Mouse (Mus musculus): Measurements from ENCODE around the gene St6galnac3. TPM values are rescaled to one million over a fixed set of nuclear protein-coding genes. Genes with fewer than 3 reads are reported as not detected.

The St6galnac3 gene
- polyA plus RNA-seq, 1 experiment from 2014 or later, result 0.07 TPM

GRCm38 (mm10) chr3:153502488-153502887 lies 222.5 kb downstream of the St6galnac3 start:
- Histone ChIP-seq H3K27ac (no peak overlapping the region), H3K4me3 (ENCODE audit: inconsistent target) (no peak overlapping the region)
- WGBS (ENCODE audit: missing documents), result 91% methylated on average over 4 of the region's 4 CpGs

GRCm38 (mm10) chr3:153501333-153501877 lies 223.6 kb downstream of the St6galnac3 start:
- Histone ChIP-seq H3K4me3 (ENCODE audit: inconsistent target) (no peak overlapping the region), H3K27ac (no peak overlapping the region), H3K79me2 (ENCODE audit: inconsistent target) (no peaks in the 10 kb centered on the region), H3K36me3 (ENCODE audit: inconsistent target) (no peaks in the 10 kb centered on the region)
- WGBS (ENCODE audit: missing documents), result 67% methylated on average over 3 of the region's 3 CpGs

More at GRCm38 (mm10) chr3:153502488-153502887, 222.5 kb downstream of the St6galnac3 start:
- H3K79me2 ChIP-seq (ENCODE audit: inconsistent target), result no peaks in the 10 kb centered on the region
- H3K36me3 ChIP-seq (ENCODE audit: inconsistent target), result no peaks in the 10 kb centered on the region

GRCm38 (mm10) chr3:153492986-153493385 lies 232.0 kb downstream of the St6galnac3 start:
- Histone ChIP-seq H3K27ac (no peak overlapping the region), H3K79me2 (ENCODE audit: inconsistent target) (no peaks in the 10 kb centered on the region), H3K4me3 (ENCODE audit: inconsistent target) (no peak overlapping the region), H3K36me3 (ENCODE audit: inconsistent target) (no peaks in the 10 kb centered on the region)
- WGBS (ENCODE audit: missing documents), result 100% methylated on average over 1 of the region's 1 CpGs

GRCm38 (mm10) chr3:153489718-153490117 lies 235.3 kb downstream of the St6galnac3 start:
- Histone ChIP-seq H3K79me2 (ENCODE audit: inconsistent target) (no peaks in the 10 kb centered on the region), H3K27ac (no peak overlapping the region), H3K36me3 (ENCODE audit: inconsistent target) (no peaks in the 10 kb centered on the region), H3K4me3 (ENCODE audit: inconsistent target) (no peak overlapping the region)
- WGBS (ENCODE audit: missing documents), result 93% methylated on average over 9 of the region's 9 CpGs

GRCm38 (mm10) chr3:153488931-153489330 lies 236.0 kb downstream of the St6galnac3 start:
- Histone ChIP-seq H3K79me2 (ENCODE audit: inconsistent target) (no peaks in the 10 kb centered on the region), H3K36me3 (ENCODE audit: inconsistent target) (no peaks in the 10 kb centered on the region), H3K27ac (no peak overlapping the region), H3K4me3 (ENCODE audit: inconsistent target) (no peak overlapping the region)
- WGBS (ENCODE audit: missing documents), result 98% methylated on average over 5 of the region's 5 CpGs

GRCm38 (mm10) chr3:153485176-153485575 lies 239.8 kb downstream of the St6galnac3 start:
- Histone ChIP-seq H3K36me3 (ENCODE audit: inconsistent target) (no peaks in the 10 kb centered on the region), H3K27ac (no peak overlapping the region), H3K79me2 (ENCODE audit: inconsistent target) (no peaks in the 10 kb centered on the region), H3K4me3 (ENCODE audit: inconsistent target) (no peak overlapping the region)
- WGBS (ENCODE audit: missing documents), result 90% methylated on average over 5 of the region's 5 CpGs

- no peak overlapping the region for H3K4me3 ChIP-seq (ENCODE audit: inconsistent target)
- H3K27ac ChIP-seq, result no peak overlapping the region
- H3K79me2 ChIP-seq (ENCODE audit: inconsistent target), result no peaks in the 10 kb centered on the region
- no peaks in the 10 kb centered on the region for H3K36me3 ChIP-seq (ENCODE audit: inconsistent target)
- 88% methylated on average over 7 of the region's 7 CpGs for WGBS (ENCODE audit: missing documents)
These were observed 240.3 kb downstream of the St6galnac3 start for GRCm38 (mm10) chr3:153484701-153485100.

GRCm38 (mm10) chr3:153483691-153484090 lies 241.3 kb downstream of the St6galnac3 start:
- Histone ChIP-seq H3K36me3 (ENCODE audit: inconsistent target) (no peaks in the 10 kb centered on the region), H3K4me3 (ENCODE audit: inconsistent target) (no peak overlapping the region), H3K79me2 (ENCODE audit: inconsistent target) (no peaks in the 10 kb centered on the region), H3K27ac (no peak overlapping the region)
- WGBS (ENCODE audit: missing documents), result 86% methylated on average over 4 of the region's 4 CpGs

- WGBS (ENCODE audit: missing documents), result 96% methylated on average over 11 of the region's 11 CpGs
- no peak overlapping the region for H3K4me3 ChIP-seq (ENCODE audit: inconsistent target)
- no peaks in the 10 kb centered on the region for H3K79me2 ChIP-seq (ENCODE audit: inconsistent target)
- no peak overlapping the region for H3K27ac ChIP-seq
- no peaks in the 10 kb centered on the region for H3K36me3 ChIP-seq (ENCODE audit: inconsistent target)
These were observed 242.9 kb downstream of the St6galnac3 start for GRCm38 (mm10) chr3:153482098-153482497.

GRCm38 (mm10) chr3:153481012-153481411 lies 244.0 kb downstream of the St6galnac3 start:
- Histone ChIP-seq H3K27ac (no peak overlapping the region), H3K4me3 (ENCODE audit: inconsistent target) (no peak overlapping the region), H3K79me2 (ENCODE audit: inconsistent target) (no peaks in the 10 kb centered on the region), H3K36me3 (ENCODE audit: inconsistent target) (no peaks in the 10 kb centered on the region)
- WGBS (ENCODE audit: missing documents), result 81% methylated on average over 6 of the region's 6 CpGs

- H3K4me3 ChIP-seq (ENCODE audit: inconsistent target), result no peak overlapping the region
- no peaks in the 10 kb centered on the region for H3K36me3 ChIP-seq (ENCODE audit: inconsistent target)
- H3K79me2 ChIP-seq (ENCODE audit: inconsistent target), result no peaks in the 10 kb centered on the region
- no peak overlapping the region for H3K27ac ChIP-seq
- WGBS (ENCODE audit: missing documents), result 65% methylated on average over 5 of the region's 5 CpGs
These were observed 244.4 kb downstream of the St6galnac3 start for GRCm38 (mm10) chr3:153480636-153481006.

GRCm38 (mm10) chr3:153480005-153480635 lies 244.9 kb downstream of the St6galnac3 start:
- 33% methylated on average over 3 of the region's 3 CpGs for WGBS (ENCODE audit: missing documents)
- Histone ChIP-seq H3K79me2 (ENCODE audit: inconsistent target) (no peaks in the 10 kb centered on the region), H3K36me3 (ENCODE audit: inconsistent target) (no peaks in the 10 kb centered on the region), H3K27ac (no peak overlapping the region), H3K4me3 (ENCODE audit: inconsistent target) (no peak overlapping the region)

GRCm38 (mm10) chr3:153475919-153476318 lies 249.1 kb downstream of the St6galnac3 start:
- 83% methylated on average over 9 of the region's 9 CpGs for WGBS (ENCODE audit: missing documents)
- no peaks in the 10 kb centered on the region for H3K36me3 ChIP-seq (ENCODE audit: inconsistent target)
- H3K79me2 ChIP-seq (ENCODE audit: inconsistent target), result no peaks in the 10 kb centered on the region
- H3K4me3 ChIP-seq (ENCODE audit: inconsistent target), result no peak overlapping the region
- no peak overlapping the region for H3K27ac ChIP-seq

GRCm38 (mm10) chr3:153475461-153475860 lies 249.5 kb downstream of the St6galnac3 start:
- Histone ChIP-seq H3K27ac (no peak overlapping the region), H3K79me2 (ENCODE audit: inconsistent target) (no peaks in the 10 kb centered on the region), H3K4me3 (ENCODE audit: inconsistent target) (no peak overlapping the region), H3K36me3 (ENCODE audit: inconsistent target) (no peaks in the 10 kb centered on the region)
- 93% methylated on average over 20 of the region's 20 CpGs for WGBS (ENCODE audit: missing documents)

- no peak overlapping the region for H3K27ac ChIP-seq
- H3K79me2 ChIP-seq (ENCODE audit: inconsistent target), result no peaks in the 10 kb centered on the region
- H3K4me3 ChIP-seq (ENCODE audit: inconsistent target), result no peak overlapping the region
- 96% methylated on average over 11 of the region's 11 CpGs for WGBS (ENCODE audit: missing documents)
- H3K36me3 ChIP-seq (ENCODE audit: inconsistent target), result no peaks in the 10 kb centered on the region
These were observed 252.1 kb downstream of the St6galnac3 start for GRCm38 (mm10) chr3:153472583-153473471.

Measured in macrophage (primary cell).